Mouse (Mus musculus): ENCODE measurements around the gene Cog1. TPM values are rescaled to one million over a fixed set of nuclear protein-coding genes. Genes with fewer than 3 reads are reported as not detected.
"Not testable (repeated sequence)": the region's sequence is repeated elsewhere in the genome, so short reads cannot be mapped to it uniquely, and the experiment has no call there.

Cog1 gene
- polyA plus RNA-seq, 1 experiment from 2014 or later = 40.1 TPM

GRCm38 (mm10) chr11:113654561-113655270 lies 5.7 kb downstream of the Cog1 start:
- Histone ChIP-seq H3K4me3 (replicated peaks; ENCODE audit: low read depth, low read length) (no peak overlapping the region), H3K4me2 (ENCODE audit: low read length) (no peak overlapping the region), H3K36me3 (ENCODE audit: control insufficient read depth, insufficient read depth, low read length) (peaks cover 81% of the 10 kb centered on the region), H3K9me3 (ENCODE audit: control insufficient read depth, low read length) (no peaks in the 10 kb centered on the region), H3K9ac (replicated peaks; ENCODE audit: low read length) (no peak overlapping the region), H3K27ac (replicated peaks; ENCODE audit: low read depth, low read length) (no peak overlapping the region), H3K4me1 (ENCODE audit: control insufficient read depth, insufficient read depth, low read length) (peaks cover 9% of the 10 kb centered on the region), H3K27me3 (ENCODE audit: control insufficient read depth, insufficient read depth, low read length) (no peaks in the 10 kb centered on the region)
- 85% methylated on average over 18 of the region's 18 CpGs for WGBS
- DNase-seq (no peak), ATAC-seq (ENCODE audit: low FRiP score, low TSS enrichment) (no peak)

GRCm38 (mm10) chr11:113656511-113656932 lies 7.6 kb downstream of the Cog1 start:
- Histone ChIP-seq H3K9me3 (ENCODE audit: control insufficient read depth, low read length) (no peaks in the 10 kb centered on the region), H3K4me1 (ENCODE audit: control insufficient read depth, insufficient read depth, low read length) (no peaks in the 10 kb centered on the region), H3K36me3 (ENCODE audit: control insufficient read depth, insufficient read depth, low read length) (peaks cover 97% of the 10 kb centered on the region), H3K4me3 (replicated peaks; ENCODE audit: low read depth, low read length) (no peak overlapping the region), H3K4me2 (ENCODE audit: low read length) (no peak overlapping the region), H3K27ac (replicated peaks; ENCODE audit: low read depth, low read length) (no peak overlapping the region), H3K27me3 (ENCODE audit: control insufficient read depth, insufficient read depth, low read length) (no peaks in the 10 kb centered on the region), H3K9ac (replicated peaks; ENCODE audit: low read length) (no peak overlapping the region)
- no peak for DNase-seq
- no peak for ATAC-seq (ENCODE audit: low FRiP score, low TSS enrichment)
- 94% methylated on average over 8 of the region's 8 CpGs for WGBS

GRCm38 (mm10) chr11:113657221-113657620 lies 8.3 kb downstream of the Cog1 start:
- Histone ChIP-seq H3K36me3 (ENCODE audit: control insufficient read depth, insufficient read depth, low read length) (peaks cover 98% of the 10 kb centered on the region), H3K9me3 (ENCODE audit: control insufficient read depth, low read length) (no peaks in the 10 kb centered on the region), H3K4me2 (ENCODE audit: low read length) (no peak overlapping the region), H3K4me1 (ENCODE audit: control insufficient read depth, insufficient read depth, low read length) (no peaks in the 10 kb centered on the region), H3K27me3 (ENCODE audit: control insufficient read depth, insufficient read depth, low read length) (no peaks in the 10 kb centered on the region), H3K27ac (replicated peaks; ENCODE audit: low read depth, low read length) (no peak overlapping the region), H3K4me3 (replicated peaks; ENCODE audit: low read depth, low read length) (no peak overlapping the region), H3K9ac (replicated peaks; ENCODE audit: low read length) (no peak overlapping the region)
- no peak for DNase-seq
- no peak for ATAC-seq (ENCODE audit: low FRiP score, low TSS enrichment)
- whole genome bisulfite sequencing = 82% methylated on average over 4 of the region's 4 CpGs

- DNase-seq = no peak
- ATAC-seq (ENCODE audit: low FRiP score, low TSS enrichment) = no peak
- 89% methylated on average over 8 of the region's 8 CpGs for WGBS
- Histone ChIP-seq H3K27me3 (ENCODE audit: control insufficient read depth, insufficient read depth, low read length) (no peaks in the 10 kb centered on the region), H3K27ac (replicated peaks; ENCODE audit: low read depth, low read length) (no peak overlapping the region), H3K4me3 (replicated peaks; ENCODE audit: low read depth, low read length) (no peak overlapping the region), H3K9me3 (ENCODE audit: control insufficient read depth, low read length) (no peaks in the 10 kb centered on the region), H3K4me2 (ENCODE audit: low read length) (no peak overlapping the region), H3K4me1 (ENCODE audit: control insufficient read depth, insufficient read depth, low read length) (no peaks in the 10 kb centered on the region), H3K9ac (replicated peaks; ENCODE audit: low read length) (no peak overlapping the region), H3K36me3 (ENCODE audit: control insufficient read depth, insufficient read depth, low read length) (peaks cover 97% of the 10 kb centered on the region)
Measured at GRCm38 (mm10) chr11:113658319-113658718, 9.3 kb downstream of the Cog1 start.

- H3K9ac ChIP-seq (replicated peaks; ENCODE audit: low read length) = no peak overlapping the region
- peaks cover 97% of the 10 kb centered on the region for H3K36me3 ChIP-seq (ENCODE audit: control insufficient read depth, insufficient read depth, low read length)
- ATAC-seq (ENCODE audit: low FRiP score, low TSS enrichment) = no peak
- no peaks in the 10 kb centered on the region for H3K27me3 ChIP-seq (ENCODE audit: control insufficient read depth, insufficient read depth, low read length)
- H3K4me2 ChIP-seq (ENCODE audit: low read length) = no peak overlapping the region
- WGBS = 90% methylated on average over 4 of the region's 4 CpGs
- H3K4me1 ChIP-seq (ENCODE audit: control insufficient read depth, insufficient read depth, low read length) = no peaks in the 10 kb centered on the region
- no peaks in the 10 kb centered on the region for H3K9me3 ChIP-seq (ENCODE audit: control insufficient read depth, low read length)
- H3K27ac ChIP-seq (replicated peaks; ENCODE audit: low read depth, low read length) = no peak overlapping the region
- H3K4me3 ChIP-seq (replicated peaks; ENCODE audit: low read depth, low read length) = no peak overlapping the region
- no peak for DNase-seq
Measured at GRCm38 (mm10) chr11:113658763-113659162, 9.8 kb downstream of the Cog1 start.

- WGBS = 98% methylated on average over 3 of the region's 3 CpGs
- H3K27ac ChIP-seq (replicated peaks; ENCODE audit: low read depth, low read length); ATAC-seq (ENCODE audit: low FRiP score, low TSS enrichment); H3K9ac ChIP-seq (replicated peaks; ENCODE audit: low read length); H3K4me2 ChIP-seq (ENCODE audit: low read length); DNase-seq; H3K4me3 ChIP-seq (replicated peaks; ENCODE audit: low read depth, low read length); H3K27me3 ChIP-seq (ENCODE audit: control insufficient read depth, insufficient read depth, low read length); H3K9me3 ChIP-seq (ENCODE audit: control insufficient read depth, low read length); H3K4me1 ChIP-seq (ENCODE audit: control insufficient read depth, insufficient read depth, low read length): not testable (repeated sequence)
- H3K36me3 ChIP-seq (ENCODE audit: control insufficient read depth, insufficient read depth, low read length) = peaks cover 90% of the 10 kb centered on the region
Measured at GRCm38 (mm10) chr11:113660213-113660612, 11.2 kb downstream of the Cog1 start.

- no peak overlapping the region for H3K9ac ChIP-seq (replicated peaks; ENCODE audit: low read length)
- H3K27ac ChIP-seq (replicated peaks; ENCODE audit: low read depth, low read length) = no peak overlapping the region
- WGBS = 97% methylated on average over 11 of the region's 11 CpGs
- no peaks in the 10 kb centered on the region for H3K27me3 ChIP-seq (ENCODE audit: control insufficient read depth, insufficient read depth, low read length)
- peaks cover 83% of the 10 kb centered on the region for H3K36me3 ChIP-seq (ENCODE audit: control insufficient read depth, insufficient read depth, low read length)
- H3K4me1 ChIP-seq (ENCODE audit: control insufficient read depth, insufficient read depth, low read length) = no peaks in the 10 kb centered on the region
- no peaks in the 10 kb centered on the region for H3K9me3 ChIP-seq (ENCODE audit: control insufficient read depth, low read length)
- DNase-seq = no peak
- H3K4me2 ChIP-seq (ENCODE audit: low read length) = no peak overlapping the region
- no peak for ATAC-seq (ENCODE audit: low FRiP score, low TSS enrichment)
- no peak overlapping the region for H3K4me3 ChIP-seq (replicated peaks; ENCODE audit: low read depth, low read length)
Measured at GRCm38 (mm10) chr11:113660940-113661339, 12.0 kb downstream of the Cog1 start.

- H3K27me3 ChIP-seq (ENCODE audit: control insufficient read depth, insufficient read depth, low read length) = no peaks in the 10 kb centered on the region
- peaks cover 77% of the 10 kb centered on the region for H3K36me3 ChIP-seq (ENCODE audit: control insufficient read depth, insufficient read depth, low read length)
- H3K9me3 ChIP-seq (ENCODE audit: control insufficient read depth, low read length) = no peaks in the 10 kb centered on the region
- ATAC-seq (ENCODE audit: low FRiP score, low TSS enrichment) (no peak), DNase-seq (no peak)
- no peak overlapping the region for H3K4me2 ChIP-seq (ENCODE audit: low read length)
- H3K9ac ChIP-seq (replicated peaks; ENCODE audit: low read length) = no peak overlapping the region
- no peaks in the 10 kb centered on the region for H3K4me1 ChIP-seq (ENCODE audit: control insufficient read depth, insufficient read depth, low read length)
- no peak overlapping the region for H3K4me3 ChIP-seq (replicated peaks; ENCODE audit: low read depth, low read length)
- 93% methylated on average over 18 of the region's 18 CpGs for WGBS
- no peak overlapping the region for H3K27ac ChIP-seq (replicated peaks; ENCODE audit: low read depth, low read length)
Measured at GRCm38 (mm10) chr11:113661835-113662351, 12.9 kb downstream of the Cog1 start.

- WGBS = 68% methylated on average over 2 of the region's 2 CpGs
Measured at GRCm38 (mm10) chr11:113664279-113664678, 15.3 kb downstream of the Cog1 start.

More at GRCm38 (mm10) chr11:113664279-113664678, 15.3 kb downstream of the Cog1 start:
- ATAC-seq (ENCODE audit: low FRiP score, low TSS enrichment) = no peak
- H3K4me1 ChIP-seq (ENCODE audit: control insufficient read depth, insufficient read depth, low read length) = no peaks in the 10 kb centered on the region
- no peak overlapping the region for H3K4me2 ChIP-seq (ENCODE audit: low read length)
- H3K36me3 ChIP-seq (ENCODE audit: control insufficient read depth, insufficient read depth, low read length) = peaks cover 70% of the 10 kb centered on the region
- H3K27me3 ChIP-seq (ENCODE audit: control insufficient read depth, insufficient read depth, low read length) = no peaks in the 10 kb centered on the region
- H3K9ac ChIP-seq (replicated peaks; ENCODE audit: low read length) = no peak overlapping the region
- no peak overlapping the region for H3K27ac ChIP-seq (replicated peaks; ENCODE audit: low read depth, low read length)
- DNase-seq = no peak
- no peaks in the 10 kb centered on the region for H3K9me3 ChIP-seq (ENCODE audit: control insufficient read depth, low read length)
- H3K4me3 ChIP-seq (replicated peaks; ENCODE audit: low read depth, low read length) = no peak overlapping the region
